Mouse (Mus musculus) regulatory T cell (primary cell): ENCODE measurements at regions not wholly inside any gene's neighbourhood (a gene's known extent, or its start where the extent isn't known, plus 50 kb on each side); places are given as distances from the start of the nearest gene placed in this dataset.

Experiments
- in situ Hi-C: fragments of 300-600 bp; cut with MboI, MseI; formaldehyde crosslinking; loops from one replicate; pipeline ENCODE4 v1.15.1; 2025; ENCODE audit warnings: high pct_unique_total_duplicates

GRCm38 (mm10) chr13:110580570-110580969 lies 185.7 kb downstream of the Plk2 start:
- in situ Hi-C loops = no loop called here

GRCm38 (mm10) chr13:110584765-110585164 lies 189.9 kb downstream of the Plk2 start:
- in situ Hi-C loops = no loop called here

- in situ Hi-C loops = no loop called here
Measured at GRCm38 (mm10) chr13:110594630-110595029, 199.8 kb downstream of the Plk2 start.

GRCm38 (mm10) chr13:110599666-110600065 lies 204.8 kb downstream of the Plk2 start:
- in situ Hi-C loops = no loop called here

GRCm38 (mm10) chr13:110600377-110600776 lies 205.5 kb downstream of the Plk2 start:
- in situ Hi-C loops = no loop called here

GRCm38 (mm10) chr13:110601352-110601751 lies 206.5 kb downstream of the Plk2 start:
- in situ Hi-C loops = no loop called here

GRCm38 (mm10) chr13:110601840-110602239 lies 207.0 kb downstream of the Plk2 start:
- in situ Hi-C loops = no loop called here

GRCm38 (mm10) chr13:110602894-110603293 lies 208.0 kb downstream of the Plk2 start:
- in situ Hi-C loops = no loop called here

GRCm38 (mm10) chr13:110619010-110619409 lies 224.2 kb downstream of the Plk2 start:
- in situ Hi-C loops = no loop called here

- in situ Hi-C loops = no loop called here
Measured at GRCm38 (mm10) chr13:110627136-110627535, 232.3 kb downstream of the Plk2 start.

GRCm38 (mm10) chr13:110627732-110628131 lies 232.9 kb downstream of the Plk2 start:
- in situ Hi-C loops = no loop called here

- in situ Hi-C loops = no loop called here
Measured at GRCm38 (mm10) chr13:110628201-110628600, 233.4 kb downstream of the Plk2 start.

- in situ Hi-C loops = no loop called here
Measured at GRCm38 (mm10) chr13:110633261-110633781, 238.5 kb downstream of the Plk2 start.

GRCm38 (mm10) chr13:110633899-110634298 lies 239.1 kb downstream of the Plk2 start:
- in situ Hi-C loops = no loop called here

- in situ Hi-C loops = no loop called here
Measured at GRCm38 (mm10) chr13:110642792-110643191, 247.9 kb downstream of the Plk2 start.

GRCm38 (mm10) chr13:110643198-110643896 lies 248.5 kb downstream of the Plk2 start:
- in situ Hi-C loops = no loop called here

- in situ Hi-C loops = no loop called here
Measured at GRCm38 (mm10) chr13:110643897-110644213, 249.0 kb downstream of the Plk2 start.

GRCm38 (mm10) chr13:110649378-110649777 lies 254.5 kb downstream of the Plk2 start:
- in situ Hi-C loops = no loop called here

- in situ Hi-C loops = loop anchor here (10.0 kb wide), 1 partner anchor 125 kb away; no protein-coding TSS in a partner anchor
Measured at GRCm38 (mm10) chr13:110649870-110650497, 255.1 kb downstream of the Plk2 start.

- in situ Hi-C loops = loop anchor here (10.0 kb wide), 1 partner anchor 123 kb away; no protein-coding TSS in a partner anchor
Measured at GRCm38 (mm10) chr13:110652201-110652600, 257.4 kb downstream of the Plk2 start.

GRCm38 (mm10) chr13:110665073-110665800 lies 270.4 kb downstream of the Plk2 start:
- in situ Hi-C loops = loop anchor here (10.0 kb wide), 1 partner anchor 1390 kb away; no protein-coding TSS in a partner anchor

- in situ Hi-C loops = loop anchor here (10.0 kb wide), 1 partner anchor 1393 kb away; no protein-coding TSS in a partner anchor
Measured at GRCm38 (mm10) chr13:110667276-110667956, 272.6 kb downstream of the Plk2 start.
